Mouse (Mus musculus): Measurements from ENCODE around the gene Mrpl46.
A peak's percentile ranks its signal among the peaks of the same experiment; 100 is the strongest.

Gene Mrpl46

DNA sequence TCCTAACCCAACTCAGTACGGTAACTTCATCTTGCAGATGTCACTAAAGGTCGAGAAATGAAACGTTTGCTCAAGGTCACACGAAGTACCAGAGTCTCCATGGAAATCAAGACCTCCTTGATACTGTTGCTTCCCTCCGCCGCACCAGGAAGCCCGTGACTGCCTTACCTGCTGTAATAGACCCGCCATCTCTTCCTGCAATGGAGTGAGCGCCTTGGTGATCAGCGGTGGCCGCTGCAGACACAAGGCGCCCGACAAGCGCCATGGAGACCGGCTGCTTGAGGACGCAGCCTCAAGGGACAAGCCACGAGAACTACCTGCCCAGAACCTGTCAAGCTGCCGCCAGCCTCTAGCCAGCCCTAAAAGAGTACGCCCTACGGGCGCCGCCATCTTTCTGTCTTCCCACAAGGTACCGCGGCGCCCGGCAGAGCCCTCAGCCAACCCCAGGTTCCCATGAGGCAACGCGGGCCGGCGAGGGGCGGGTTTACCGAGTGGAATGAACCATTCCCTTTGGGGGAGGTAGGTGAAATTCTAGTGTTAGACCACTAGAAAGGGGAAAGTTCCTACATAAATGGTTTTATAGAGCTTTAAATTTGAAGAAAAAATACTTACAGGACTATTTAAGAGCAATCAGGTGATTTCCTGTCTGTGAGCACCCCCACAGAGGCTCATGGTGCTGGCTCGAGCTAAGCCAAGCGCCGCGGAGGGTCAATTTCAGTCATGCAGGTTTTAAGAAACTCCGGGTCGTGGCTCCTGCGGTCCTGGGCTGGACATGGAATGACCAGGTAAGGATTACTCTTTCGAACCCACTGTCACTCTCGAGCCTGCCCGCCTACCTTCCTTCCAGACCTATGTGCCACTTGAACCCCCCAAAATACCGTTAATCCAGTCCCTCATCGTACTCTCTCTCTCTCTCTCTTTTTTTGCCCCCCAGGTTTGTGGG, at the start of gene Mrpl46, which contains the start of gene Mrps11:
Gene Mrpl46 (minus strand): TSS at position 893 of the 943 bp plus-strand sequence.
Gene Mrps11 (plus strand): TSS at position 481 of the 943 bp plus-strand sequence.
- peak; percentile 85 for DNase-seq

DNA sequence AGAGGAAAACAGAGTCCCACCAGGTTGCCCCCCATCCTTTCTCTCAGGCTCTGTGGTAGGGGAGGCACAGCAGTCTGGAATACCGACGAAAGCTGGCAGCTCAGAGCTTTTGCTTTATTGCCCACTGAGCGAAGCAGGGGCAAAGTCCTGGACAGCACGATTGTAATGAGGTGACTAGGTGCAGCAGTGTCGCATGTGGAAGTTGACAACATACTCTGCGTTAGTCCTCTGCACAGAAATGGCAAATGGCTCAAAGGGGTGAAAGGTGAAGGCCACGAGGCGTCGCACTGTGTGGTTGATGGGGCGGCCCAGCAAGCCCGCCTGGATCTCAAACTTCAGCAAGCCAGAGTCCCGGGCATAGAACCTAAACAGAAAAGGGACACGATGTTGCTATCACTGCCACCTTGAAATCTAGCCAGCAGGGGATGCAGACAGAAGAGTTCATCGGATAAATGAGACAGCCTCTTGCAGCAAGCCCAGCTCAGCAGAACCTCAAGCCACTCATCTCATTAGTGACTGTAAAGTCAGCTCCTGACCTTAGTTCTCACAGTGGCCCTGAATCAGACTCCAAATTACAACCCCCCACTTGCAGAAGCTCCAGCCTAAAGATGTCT, 44.5 kb upstream of the Mrpl46 start:
- no peak for DNase-seq

DNA sequence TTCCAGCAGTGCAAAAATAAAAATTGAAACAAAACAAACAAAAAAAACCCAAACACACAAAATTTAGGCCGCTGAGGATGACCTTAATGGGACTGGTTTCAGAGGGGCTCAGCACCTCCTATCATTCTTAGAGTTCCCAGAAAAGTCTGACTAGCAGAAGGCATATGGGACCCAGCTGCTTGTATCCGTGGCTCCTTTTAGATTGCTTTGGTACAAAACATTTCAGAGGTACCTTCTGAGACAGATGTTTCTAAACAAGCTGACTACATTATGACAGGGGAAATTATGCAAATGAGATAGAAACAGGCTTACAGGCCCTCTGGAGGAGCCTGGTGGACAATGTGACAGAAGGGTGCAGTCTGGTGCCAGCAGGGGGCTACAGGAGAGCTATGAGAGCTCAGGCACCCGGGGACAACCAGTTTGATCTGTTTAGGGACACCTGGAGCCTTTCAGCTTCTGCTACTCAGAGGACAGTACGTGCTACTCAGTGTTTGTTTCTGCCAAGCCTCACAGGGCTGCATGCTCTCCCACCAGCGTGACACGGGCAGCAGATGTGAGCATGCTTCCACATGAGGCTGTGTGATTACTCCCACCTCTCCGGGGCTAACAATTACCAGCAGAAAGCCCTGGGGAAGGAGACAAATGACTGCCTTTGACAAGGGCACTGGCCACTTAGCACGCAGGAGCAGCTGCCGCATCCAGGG, 43.5 kb upstream of the Mrpl46 start:
- DNase-seq = no peak

DNA sequence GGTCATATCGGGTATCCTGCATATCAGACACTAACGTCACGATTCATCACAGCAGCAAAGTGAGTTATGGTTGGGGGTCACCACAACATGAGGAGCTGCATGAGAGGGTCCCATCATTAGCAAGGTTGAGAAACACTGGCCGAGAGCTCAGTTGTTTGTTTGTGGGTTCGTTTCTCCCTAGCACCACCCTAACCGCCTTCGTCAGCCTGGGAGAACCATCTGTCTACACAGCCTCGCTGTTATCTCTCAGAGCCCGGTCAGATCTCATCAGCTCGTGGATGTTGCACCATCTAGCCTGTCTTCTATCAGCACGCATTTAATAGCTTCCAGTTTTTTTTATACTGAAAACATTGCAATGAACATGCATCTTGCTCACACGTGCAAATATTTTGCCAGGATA, 35.0 kb upstream of the Mrpl46 start:
- DNase-seq = no peak

DNA sequence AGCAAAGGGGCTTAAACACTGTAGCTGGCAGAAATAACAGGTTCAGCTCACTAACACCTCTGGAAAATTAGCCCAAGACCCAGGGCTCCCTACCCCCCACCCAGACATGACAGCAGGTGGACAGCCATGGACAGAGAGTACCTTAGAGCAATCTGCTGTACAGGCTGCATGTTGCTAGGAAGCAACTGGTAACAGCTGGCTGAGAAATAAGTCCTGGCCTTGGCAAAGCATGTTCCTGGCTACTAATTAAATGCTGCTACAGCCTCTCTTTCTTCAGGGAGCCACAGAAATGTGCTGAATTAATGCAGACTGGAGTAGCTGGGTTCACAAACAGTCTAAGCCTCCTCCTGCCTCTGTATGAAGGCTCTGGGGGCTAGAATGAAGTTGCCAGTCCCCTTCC, 31.4 kb upstream of the Mrpl46 start:
- no peak for DNase-seq

DNA sequence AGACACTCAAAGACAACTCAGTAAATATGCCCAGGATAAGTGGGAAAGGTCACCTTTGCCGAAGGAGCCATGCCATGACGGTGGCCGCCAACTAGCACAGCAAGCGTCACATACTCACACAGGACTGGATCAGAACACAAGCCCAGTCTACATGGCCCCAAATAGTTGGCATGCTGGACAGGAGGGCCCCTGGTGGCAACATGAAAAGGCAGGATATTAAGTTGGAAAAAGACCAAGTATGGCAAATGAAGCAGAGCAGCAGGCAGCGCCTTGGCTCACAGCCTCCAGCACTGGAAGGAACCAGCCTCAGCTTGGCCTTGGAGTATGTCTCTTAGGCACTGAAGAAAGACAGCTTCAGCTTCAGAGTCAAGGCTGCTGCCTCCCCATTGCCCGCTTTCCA, 30.5 kb upstream of the Mrpl46 start:
- DNase-seq = no peak

DNA sequence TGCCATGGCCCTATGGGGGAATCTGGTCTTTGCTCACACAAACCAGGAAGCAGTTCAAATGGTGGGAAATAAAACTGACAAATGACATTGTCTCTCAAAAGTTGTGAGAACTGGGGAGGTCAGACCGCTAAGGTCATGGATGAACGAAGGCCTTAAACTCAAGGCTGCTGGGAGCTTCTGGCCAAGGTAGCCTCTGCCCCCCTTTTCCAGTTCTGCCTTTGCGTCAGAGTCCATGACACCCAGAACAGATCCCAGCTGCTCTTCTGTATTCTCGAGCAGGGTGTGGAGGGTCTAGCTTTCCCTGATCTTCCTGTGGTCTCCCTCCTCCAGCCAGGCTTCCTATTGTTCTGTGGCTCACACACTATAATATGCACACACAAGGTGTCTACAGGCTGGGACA, 23.9 kb upstream of the Mrpl46 start:
- no peak for DNase-seq

DNA sequence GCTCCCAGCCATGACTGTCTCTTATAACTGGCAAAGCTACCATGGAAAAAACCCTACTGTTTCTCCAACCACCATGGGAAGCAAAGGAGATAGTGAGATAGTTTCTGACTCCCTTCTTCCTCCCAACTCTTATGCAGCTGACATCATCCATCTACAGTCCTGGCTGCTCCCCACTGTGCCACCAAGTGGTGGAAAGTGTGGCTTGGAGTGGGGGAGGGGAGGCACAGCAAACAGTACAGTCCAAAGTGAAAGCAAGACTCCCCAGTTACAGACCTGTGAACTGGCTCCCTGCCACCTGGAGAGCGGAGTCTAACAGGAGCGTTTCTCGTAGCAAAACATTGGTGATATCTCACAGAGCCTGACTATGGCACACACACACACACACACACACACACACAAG, 20.5 kb upstream of the Mrpl46 start:
- no peak for DNase-seq

DNA sequence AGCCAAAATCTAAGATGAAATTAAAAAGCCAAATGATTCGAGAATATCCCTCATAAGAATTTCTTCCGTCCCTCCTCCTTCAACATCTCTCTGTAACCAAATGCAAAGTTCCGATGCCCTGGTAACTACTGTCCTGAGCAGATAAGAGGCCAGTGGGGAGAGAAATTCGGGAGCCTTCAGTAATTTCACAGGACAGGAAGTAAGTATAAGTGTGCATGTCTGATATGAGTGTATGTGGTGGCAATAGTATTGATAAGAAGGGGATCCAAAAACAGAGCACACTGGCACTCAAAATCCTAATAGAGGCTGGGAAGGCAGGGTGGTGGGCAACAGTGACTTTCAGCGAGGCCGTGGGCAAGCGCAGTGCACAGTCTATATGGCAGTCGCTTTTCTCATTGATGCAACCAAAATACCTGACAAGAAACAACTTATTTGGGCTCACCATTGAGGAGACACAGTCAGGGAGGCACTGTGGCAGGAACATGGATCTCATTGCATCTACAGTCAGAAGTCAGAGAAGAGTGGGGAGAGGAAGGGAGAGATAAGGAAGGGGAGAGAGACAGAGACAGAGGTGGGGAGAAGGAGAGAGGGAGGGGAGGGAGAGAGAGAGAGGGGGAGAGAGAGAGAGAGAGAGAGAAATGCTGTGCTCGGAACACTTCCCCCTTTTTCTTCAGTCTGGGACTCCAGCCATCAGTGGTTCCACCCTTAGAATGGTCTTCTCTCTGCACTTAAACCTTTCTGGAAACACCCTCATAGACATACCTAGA, 16.6 kb upstream of the Mrpl46 start:
- no peak for DNase-seq

DNA sequence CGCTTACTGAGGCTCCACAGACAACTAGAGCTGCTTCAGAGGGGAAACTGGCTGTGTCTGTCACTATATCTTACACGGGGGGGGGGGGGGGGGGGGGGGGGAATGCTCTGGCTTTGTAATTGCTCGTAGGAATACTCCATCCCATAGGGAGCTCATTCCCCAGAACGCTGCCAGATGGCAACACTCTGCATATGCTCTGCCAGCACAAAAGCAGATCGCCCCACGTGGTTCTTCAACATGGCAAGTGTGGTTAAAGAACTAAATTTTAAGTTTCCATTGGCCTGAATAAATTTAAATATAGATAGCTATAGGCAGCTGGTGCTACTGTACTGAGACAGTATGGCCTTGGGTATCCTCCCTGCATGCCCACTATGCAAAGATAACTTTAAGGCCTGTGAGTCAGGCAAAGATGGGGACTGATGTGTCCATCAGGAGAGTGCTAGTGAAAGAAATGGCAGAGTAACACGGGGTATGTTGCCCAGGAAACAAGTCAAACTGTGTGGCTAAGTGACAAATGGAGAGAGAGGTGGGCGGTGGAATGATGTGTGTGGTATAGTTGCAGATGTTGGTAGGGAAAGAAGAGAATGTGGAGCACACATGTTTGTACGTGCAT, 14.6 kb upstream of the Mrpl46 start:
- peak; percentile 84 for DNase-seq

DNA sequence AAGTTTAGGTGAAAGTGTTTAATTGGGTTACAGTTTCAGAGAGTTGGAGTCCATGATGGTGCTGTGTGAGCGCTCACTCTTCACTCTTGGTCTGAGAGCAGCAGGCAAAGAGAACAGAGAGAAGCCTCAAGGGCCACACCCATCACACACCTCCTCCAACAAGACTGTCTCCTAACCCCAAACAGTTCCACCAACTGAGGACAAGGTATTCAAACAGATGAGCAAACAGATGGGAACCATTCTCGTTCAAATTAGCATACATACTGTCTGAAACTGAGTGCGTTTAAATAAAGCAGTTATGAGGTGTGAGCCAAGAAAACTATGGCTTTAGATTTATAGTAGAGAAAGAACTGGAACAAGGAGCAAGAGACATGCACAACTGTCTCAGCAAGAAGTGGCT, 13.3 kb upstream of the Mrpl46 start:
- peak; percentile 41 for DNase-seq

DNA sequence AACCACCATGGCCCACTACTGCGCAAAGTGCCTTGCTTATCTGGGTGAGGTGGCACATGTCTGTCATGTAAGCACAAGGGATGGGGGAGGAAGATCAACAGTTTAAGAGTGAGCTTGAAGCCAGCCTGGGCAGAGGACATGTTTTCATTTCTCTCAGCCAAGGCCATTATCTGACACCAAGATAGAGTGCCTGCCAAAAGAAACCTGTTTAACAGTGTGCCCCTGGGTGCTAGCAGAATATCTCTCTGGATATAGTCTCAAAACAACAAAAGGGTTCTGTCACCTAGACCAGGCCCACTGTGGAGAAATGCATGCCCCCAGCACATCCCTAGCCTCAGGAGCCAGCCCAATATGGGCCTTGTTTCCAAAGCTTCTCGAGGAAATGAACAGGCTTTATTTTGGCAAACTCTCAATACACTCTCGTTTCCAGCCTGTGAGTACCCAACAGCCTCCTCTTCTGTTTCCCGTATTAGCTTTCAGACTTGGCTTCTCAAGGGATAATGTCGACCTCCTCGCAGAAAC, 11.3 kb upstream of the Mrpl46 start:
- no peak for DNase-seq

DNA sequence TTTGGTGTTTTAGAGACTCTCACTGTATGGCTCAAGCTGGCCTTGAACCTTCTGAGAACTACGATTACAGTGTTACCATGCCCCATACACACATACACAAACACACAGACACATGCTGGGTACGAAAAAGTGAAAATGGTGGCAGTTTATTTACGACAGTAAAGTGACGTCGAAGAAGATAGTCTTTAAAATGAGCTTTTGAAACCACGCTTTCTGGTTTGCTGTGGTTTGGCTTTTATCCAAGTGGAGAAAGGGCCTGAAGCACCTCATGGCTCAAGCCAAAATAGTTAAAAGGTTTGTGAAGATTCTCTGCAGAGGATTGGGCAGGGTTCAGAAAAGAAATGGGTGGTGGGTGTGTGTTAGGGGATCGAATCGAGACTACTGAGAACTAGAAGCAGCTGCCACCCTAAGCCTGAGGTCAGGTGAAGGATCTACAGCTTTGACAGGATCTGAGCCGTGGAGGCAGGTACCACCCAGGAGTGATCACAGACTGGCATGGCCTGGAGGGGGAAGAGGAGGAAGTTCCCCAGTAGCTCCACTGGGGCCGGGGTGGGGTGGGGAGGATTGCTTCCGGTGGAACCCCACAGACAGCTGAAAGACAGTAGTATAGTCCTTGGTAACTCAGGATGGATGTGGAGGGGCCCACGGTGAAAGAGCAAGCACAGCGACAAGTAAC, 10.7 kb upstream of the Mrpl46 start:
- no peak for DNase-seq

DNA sequence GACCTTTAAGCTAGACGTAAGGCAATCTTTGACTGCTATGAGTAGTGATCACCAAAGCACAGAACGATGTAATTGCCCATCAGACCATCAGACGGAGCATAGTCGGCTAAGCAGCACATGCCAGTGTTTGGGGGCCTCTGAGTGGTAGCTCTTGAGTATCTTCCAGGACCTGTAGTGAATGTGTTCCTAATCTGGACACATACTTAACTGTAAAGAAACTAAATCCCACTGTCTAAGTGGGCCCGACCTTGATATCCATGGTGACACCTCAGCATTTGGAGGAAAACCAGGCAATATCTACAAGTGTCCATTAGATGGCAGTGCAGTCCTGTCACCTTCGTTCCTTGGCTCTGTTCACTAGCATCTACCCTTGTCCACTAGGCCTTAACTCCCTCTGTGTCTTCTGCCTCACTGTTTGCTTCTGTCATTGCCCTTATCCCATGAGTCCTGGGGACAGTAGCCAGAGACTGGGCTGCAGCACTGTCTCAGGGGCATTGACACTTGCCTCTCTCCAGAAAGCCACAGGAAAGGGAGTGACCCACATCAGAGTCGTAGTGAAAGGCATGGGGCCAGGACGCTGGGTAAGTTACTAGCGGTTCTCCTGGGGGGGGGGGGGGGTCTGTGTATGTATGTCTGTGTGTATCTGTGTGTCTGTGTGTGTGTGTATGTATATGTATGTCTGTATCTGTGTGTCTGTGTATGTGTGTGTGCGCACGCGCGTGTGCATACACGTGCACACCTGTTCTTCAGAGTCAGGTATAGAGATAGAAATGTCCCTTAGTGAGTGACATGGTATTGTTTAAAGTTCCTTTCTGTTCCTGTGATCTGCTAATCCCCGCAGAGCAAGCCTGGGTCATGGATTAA, 8.3 kb upstream of the Mrpl46 start:
- DNase-seq = peak; percentile 36

DNA sequence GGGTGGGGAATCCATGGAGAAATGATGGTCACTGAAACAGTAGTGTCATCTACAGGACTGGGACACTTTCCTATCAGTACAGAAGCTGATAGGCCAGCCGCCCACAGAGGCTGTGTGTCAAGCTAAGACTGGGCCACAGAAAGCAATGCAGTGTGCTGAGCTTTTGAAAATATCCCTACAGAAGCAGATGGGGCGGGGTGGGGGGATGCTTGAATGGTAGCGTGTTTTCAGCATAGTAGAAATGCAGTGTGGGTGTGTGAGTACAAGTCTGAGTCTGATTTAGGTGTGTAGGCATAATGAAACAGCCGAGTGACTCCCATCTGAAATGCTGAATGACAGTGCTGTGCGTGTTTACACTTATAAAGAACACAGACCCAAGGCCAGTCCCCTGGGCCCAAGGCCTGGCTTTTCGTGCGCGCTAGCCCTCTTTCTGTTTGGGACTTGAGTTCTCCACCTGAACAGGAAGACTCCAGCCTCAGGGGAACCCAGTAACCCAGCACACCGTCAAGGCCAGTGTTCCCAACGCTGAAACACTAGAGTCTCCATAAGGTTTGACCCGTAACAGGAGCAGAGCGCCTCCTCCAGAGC, 4.6 kb upstream of the Mrpl46 start:
- DNase-seq = peak; percentile 67

DNA sequence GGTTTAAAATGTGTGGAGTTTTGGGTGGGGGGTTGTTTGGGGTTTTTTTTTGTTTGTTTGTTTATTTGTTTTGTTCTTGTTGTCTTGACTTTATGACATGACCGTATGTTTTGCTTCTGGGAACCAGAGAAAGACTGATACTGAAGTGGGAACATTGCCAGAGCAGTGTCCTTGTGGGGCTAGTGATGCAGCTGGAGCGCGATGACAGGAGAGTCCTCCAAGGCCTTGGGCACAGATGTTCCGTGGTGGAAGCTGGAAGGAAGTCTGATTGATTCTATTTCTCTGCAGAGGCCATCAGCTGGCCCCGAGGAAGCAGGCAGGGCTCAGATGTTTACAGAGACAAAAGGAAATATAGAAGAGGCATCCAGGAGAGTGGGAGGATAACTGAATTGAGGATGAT, 2.6 kb upstream of the Mrpl46 start:
- DNase-seq = no peak

DNA sequence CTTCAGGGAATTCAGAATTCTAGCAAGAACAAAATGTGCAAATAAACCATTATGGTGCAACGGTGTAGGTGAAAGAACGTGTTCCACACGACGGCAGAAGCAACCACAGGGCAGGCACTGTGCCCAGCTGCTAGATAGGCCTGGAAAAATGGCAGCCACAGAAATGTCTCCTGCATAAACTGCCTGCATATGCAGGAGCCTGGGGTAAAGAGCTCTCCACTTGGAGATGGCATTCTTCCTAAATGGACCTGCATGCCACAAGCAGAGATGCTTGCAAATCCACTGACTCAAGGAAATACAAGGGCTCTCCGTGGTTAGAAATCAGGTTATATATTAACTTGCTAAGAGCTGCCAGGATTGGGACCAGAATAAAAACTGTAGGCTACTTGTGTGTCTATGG, 4.6 kb downstream of the Mrpl46 start:
- no peak for DNase-seq

DNA sequence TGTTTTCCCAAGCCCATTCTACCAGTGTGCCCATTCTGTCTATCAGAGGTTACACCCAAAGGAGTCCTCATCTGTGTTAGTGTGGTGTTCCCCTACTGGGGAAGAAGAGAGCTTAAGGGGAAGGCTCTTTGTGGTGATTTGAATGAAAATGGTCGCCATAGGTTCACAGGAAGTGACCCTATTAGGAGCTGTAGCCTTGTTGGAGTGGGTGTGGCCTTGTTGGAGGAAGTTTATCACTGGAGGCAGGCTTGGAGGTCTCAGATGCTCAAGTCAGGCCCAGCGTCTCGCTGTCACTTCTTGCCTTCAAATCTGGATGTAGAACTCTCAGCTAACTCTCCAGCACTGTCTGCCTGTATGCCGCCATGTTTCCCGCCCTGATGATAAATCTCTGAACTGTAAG, 12.4 kb downstream of the Mrpl46 start:
- DNase-seq = no peak

DNA sequence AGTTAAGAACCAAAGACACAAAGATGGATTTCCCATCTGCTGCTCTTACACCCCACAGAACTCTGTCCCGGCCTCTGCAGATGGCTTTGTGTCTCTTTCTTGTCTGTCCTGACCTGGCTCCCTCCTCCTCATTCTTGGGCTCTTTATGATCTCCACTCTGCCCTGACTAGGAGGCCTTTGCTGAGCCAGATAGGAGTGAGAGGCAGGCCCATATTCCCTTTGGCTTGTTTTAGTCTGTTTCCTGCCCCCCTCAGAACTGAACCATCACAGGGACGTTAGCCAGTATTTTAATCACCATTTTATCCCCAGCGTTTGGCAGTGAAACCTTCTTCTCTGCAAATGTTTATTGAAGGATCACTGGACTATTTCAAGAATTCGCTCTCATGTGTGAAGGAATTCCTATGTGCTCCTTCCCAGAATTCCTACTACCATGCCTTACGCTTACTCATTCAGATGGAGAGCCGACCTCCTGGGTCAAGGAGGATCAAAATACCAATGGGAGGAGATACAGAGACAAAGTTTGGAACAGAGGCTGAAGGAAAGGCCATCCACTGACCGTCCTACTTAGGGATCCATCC, 14.2 kb downstream of the Mrpl46 start:
- DNase-seq = no peak
